Mouse (Mus musculus): Measurements from ENCODE around the gene Glb1. TPM values are rescaled to one million over a fixed set of nuclear protein-coding genes. Genes with fewer than 3 reads are reported as not detected.

Gene Glb1
- polyA plus RNA-seq, 1 experiment: 144 TPM

GRCm38 (mm10) chr9:114442225-114442624, 41.3 kb downstream of the Glb1 start:
- no peak for DNase-seq
- no peak overlapping the region for H3K27ac ChIP-seq (ENCODE audit: insufficient read depth, low read depth, low read length)
- H3K36me3 ChIP-seq (ENCODE audit: control insufficient read depth, insufficient read depth, low read length): no peaks in the 10 kb centered on the region; the same call in 1 of the 2 replicates
- H3K4me3 ChIP-seq (ENCODE audit: insufficient read depth, low read depth, low read length): no peak overlapping the region
- TF ChIP-seq POLR2A (IDR thresholded peaks at IDR 0.05; ENCODE audit: low read depth, low read length) (no peak), CTCF (conservative IDR thresholded peaks at IDR 0.05; ENCODE audit: insufficient read depth, insufficient read length, low read depth, low read length) (no peak)
- no peaks in the 10 kb centered on the region for H3K4me1 ChIP-seq (ENCODE audit: control insufficient read depth, insufficient read depth, low read length)
- 95% methylated on average over 9 of the region's 9 CpGs for WGBS
- no peaks in the 10 kb centered on the region for H3K27me3 ChIP-seq (replicated peaks; ENCODE audit: control insufficient read depth, insufficient read depth, low read length)

DNA sequence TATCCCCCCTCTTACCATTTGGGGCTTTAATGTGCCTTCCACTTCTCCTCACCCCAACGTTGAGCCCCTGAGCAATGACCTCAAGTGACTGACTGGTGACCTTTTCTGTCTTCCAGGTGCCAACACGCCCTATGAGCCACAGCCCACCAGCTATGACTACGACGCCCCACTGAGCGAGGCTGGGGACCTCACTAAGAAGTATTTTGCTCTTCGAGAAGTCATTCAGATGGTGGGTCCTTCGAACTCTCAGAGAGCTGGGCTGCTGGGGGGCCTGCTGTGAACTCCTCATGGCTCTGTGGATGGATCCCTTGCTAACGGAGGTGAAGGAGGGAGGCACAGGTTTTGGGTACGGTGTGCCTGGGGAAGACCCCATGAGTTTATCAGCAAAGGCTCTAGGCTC, 42.0 kb downstream of the Glb1 start:
- H3K27ac ChIP-seq (ENCODE audit: insufficient read depth, low read depth, low read length): no peak overlapping the region
- 88% methylated on average over 9 of the region's 9 CpGs for WGBS
- no peak for DNase-seq
- H3K27me3 ChIP-seq (replicated peaks; ENCODE audit: control insufficient read depth, insufficient read depth, low read length): no peaks in the 10 kb centered on the region
- H3K36me3 ChIP-seq (ENCODE audit: control insufficient read depth, insufficient read depth, low read length): no peaks in the 10 kb centered on the region; the same call in 1 of the 2 replicates
- H3K4me3 ChIP-seq (ENCODE audit: insufficient read depth, low read depth, low read length): no peak overlapping the region
- no peak for TF ChIP-seq POLR2A (IDR thresholded peaks at IDR 0.05; ENCODE audit: low read depth, low read length)
- no peak for TF ChIP-seq CTCF (conservative IDR thresholded peaks at IDR 0.05; ENCODE audit: insufficient read depth, insufficient read length, low read depth, low read length)
- H3K4me1 ChIP-seq (ENCODE audit: control insufficient read depth, insufficient read depth, low read length): no peaks in the 10 kb centered on the region

- no peaks in the 10 kb centered on the region; the same call in 1 of the 2 replicates for H3K36me3 ChIP-seq (ENCODE audit: control insufficient read depth, insufficient read depth, low read length)
- no peak overlapping the region for H3K4me3 ChIP-seq (ENCODE audit: insufficient read depth, low read depth, low read length)
- no peaks in the 10 kb centered on the region for H3K4me1 ChIP-seq (ENCODE audit: control insufficient read depth, insufficient read depth, low read length)
- TF ChIP-seq CTCF (conservative IDR thresholded peaks at IDR 0.05; ENCODE audit: insufficient read depth, insufficient read length, low read depth, low read length): no peak
- no peak for TF ChIP-seq POLR2A (IDR thresholded peaks at IDR 0.05; ENCODE audit: low read depth, low read length)
- no peak for DNase-seq
- 92% methylated on average over 8 of the region's 8 CpGs for WGBS
- H3K27me3 ChIP-seq (replicated peaks; ENCODE audit: control insufficient read depth, insufficient read depth, low read length): no peaks in the 10 kb centered on the region
- no peak overlapping the region for H3K27ac ChIP-seq (ENCODE audit: insufficient read depth, low read depth, low read length)
Measured at GRCm38 (mm10) chr9:114443351-114443750, 42.5 kb downstream of the Glb1 start.

DNA sequence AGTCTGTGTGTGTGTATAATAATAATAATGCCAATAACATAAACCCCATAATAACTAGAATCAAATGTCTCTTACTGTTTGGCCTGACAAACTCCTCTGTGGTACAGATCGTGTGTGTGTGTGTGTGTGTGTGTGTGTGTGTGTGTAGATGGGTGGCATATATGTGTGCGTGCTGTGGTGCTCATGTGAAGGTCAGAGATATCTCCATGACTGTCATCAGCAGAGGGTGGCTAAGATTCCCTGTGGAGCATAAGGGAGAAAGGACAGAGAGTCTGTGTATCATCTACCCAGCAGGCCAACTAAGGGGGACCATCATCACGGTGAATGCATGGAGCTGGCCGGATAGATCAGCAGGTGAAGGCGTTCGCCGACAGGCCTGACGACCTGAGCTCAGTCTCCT, 46.0 kb downstream of the Glb1 start:
- WGBS: 93% methylated on average over 8 of the region's 8 CpGs
- H3K4me1 ChIP-seq (ENCODE audit: control insufficient read depth, insufficient read depth, low read length): no peaks in the 10 kb centered on the region

GRCm38 (mm10) chr9:114448700-114449099, 47.8 kb downstream of the Glb1 start:
- Histone ChIP-seq H3K27me3 (replicated peaks; ENCODE audit: control insufficient read depth, insufficient read depth, low read length) (no peaks in the 10 kb centered on the region), H3K4me1 (ENCODE audit: control insufficient read depth, insufficient read depth, low read length) (no peaks in the 10 kb centered on the region), H3K27ac (ENCODE audit: insufficient read depth, low read depth, low read length) (no peak overlapping the region), H3K4me3 (ENCODE audit: insufficient read depth, low read depth, low read length) (no peak overlapping the region), H3K36me3 (ENCODE audit: control insufficient read depth, insufficient read depth, low read length) (no peaks in the 10 kb centered on the region; the same call in 1 of the 2 replicates)
- DNase-seq: no peak
- TF ChIP-seq CTCF (conservative IDR thresholded peaks at IDR 0.05; ENCODE audit: insufficient read depth, insufficient read length, low read depth, low read length): no peak
- TF ChIP-seq POLR2A (IDR thresholded peaks at IDR 0.05; ENCODE audit: low read depth, low read length): no peak
- 82% methylated on average over 5 of the region's 5 CpGs for WGBS

More for the DNA sequence above, 46.0 kb downstream of the Glb1 start:
- TF ChIP-seq CTCF (conservative IDR thresholded peaks at IDR 0.05; ENCODE audit: insufficient read depth, insufficient read length, low read depth, low read length): no peak
- no peak for TF ChIP-seq POLR2A (IDR thresholded peaks at IDR 0.05; ENCODE audit: low read depth, low read length)
- Histone ChIP-seq H3K4me3 (ENCODE audit: insufficient read depth, low read depth, low read length) (no peak overlapping the region), H3K27me3 (replicated peaks; ENCODE audit: control insufficient read depth, insufficient read depth, low read length) (no peaks in the 10 kb centered on the region), H3K27ac (ENCODE audit: insufficient read depth, low read depth, low read length) (no peak overlapping the region), H3K36me3 (ENCODE audit: control insufficient read depth, insufficient read depth, low read length) (no peaks in the 10 kb centered on the region; the same call in 1 of the 2 replicates)
- no peak for DNase-seq

GRCm38 (mm10) chr9:114449120-114449754, 48.4 kb downstream of the Glb1 start:
- Histone ChIP-seq H3K36me3 (ENCODE audit: control insufficient read depth, insufficient read depth, low read length) (no peaks in the 10 kb centered on the region; the same call in 1 of the 2 replicates), H3K27ac (ENCODE audit: insufficient read depth, low read depth, low read length) (no peak overlapping the region), H3K4me3 (ENCODE audit: insufficient read depth, low read depth, low read length) (no peak overlapping the region), H3K27me3 (replicated peaks; ENCODE audit: control insufficient read depth, insufficient read depth, low read length) (no peaks in the 10 kb centered on the region), H3K4me1 (ENCODE audit: control insufficient read depth, insufficient read depth, low read length) (no peaks in the 10 kb centered on the region)
- TF ChIP-seq CTCF (conservative IDR thresholded peaks at IDR 0.05; ENCODE audit: insufficient read depth, insufficient read length, low read depth, low read length): no peak
- TF ChIP-seq POLR2A (IDR thresholded peaks at IDR 0.05; ENCODE audit: low read depth, low read length): no peak
- no peak for DNase-seq
- 67% methylated on average over 13 of the region's 13 CpGs for WGBS

GRCm38 (mm10) chr9:114451615-114452014, 50.7 kb downstream of the Glb1 start:
- no peak for DNase-seq
- Histone ChIP-seq H3K4me1 (ENCODE audit: control insufficient read depth, insufficient read depth, low read length) (no peaks in the 10 kb centered on the region), H3K36me3 (ENCODE audit: control insufficient read depth, insufficient read depth, low read length) (no peaks in the 10 kb centered on the region; the same call in 1 of the 2 replicates), H3K4me3 (ENCODE audit: insufficient read depth, low read depth, low read length) (no peak overlapping the region), H3K27ac (ENCODE audit: insufficient read depth, low read depth, low read length) (no peak overlapping the region), H3K27me3 (replicated peaks; ENCODE audit: control insufficient read depth, insufficient read depth, low read length) (no peaks in the 10 kb centered on the region)
- 85% methylated on average over 7 of the region's 7 CpGs for WGBS
- no peak for TF ChIP-seq CTCF (conservative IDR thresholded peaks at IDR 0.05; ENCODE audit: insufficient read depth, insufficient read length, low read depth, low read length)
- TF ChIP-seq POLR2A (IDR thresholded peaks at IDR 0.05; ENCODE audit: low read depth, low read length): no peak

All from kidney, adult 2 months (tissue).